Comparison of ENCODE assay signal across 15 mouse cellular contexts in genomic region chr4:98348580-98348979, GRCm38 (mm10).
"Had no signal": no experiment of that assay in that cellular context is flagged by ENCODE, and none has a peak within 500 bp of the region (broad histone marks: within the 10 kb centered on the region; RNA-seq: fewer than 3 reads in every experiment).

No protein-coding gene starts in this region.

- H3K4me1 ChIP-seq: limb, embryonic 13.5 days; liver, embryonic 12.5 days; midbrain, embryonic 12.5 days had no signal

- ATAC-seq: liver, embryonic 12.5 days; midbrain, embryonic 16.5 days had no signal

- H3K36me3 ChIP-seq: liver, embryonic 12.5 days; midbrain, embryonic 12.5 days had no signal

- H3K4me3 ChIP-seq: layer of hippocampus, adult 2 months; limb, embryonic 13.5 days; liver, embryonic 12.5 days; midbrain, embryonic 12.5 days had no signal

- H3K9ac ChIP-seq: limb, embryonic 13.5 days; liver, embryonic 12.5 days; midbrain, embryonic 12.5 days had no signal

- H3K9me3 ChIP-seq: liver, embryonic 12.5 days; midbrain, embryonic 12.5 days had no signal

- H3K27me3 ChIP-seq: limb, embryonic 13.5 days; liver, embryonic 12.5 days; midbrain, embryonic 12.5 days had no signal

- H3K4me2 ChIP-seq: limb, embryonic 13.5 days; liver, embryonic 12.5 days; midbrain, embryonic 12.5 days had no signal

- H3K27ac ChIP-seq: kidney, postnatal 0 days; layer of hippocampus, adult 2 months; limb, embryonic 13.5 days; liver, embryonic 12.5 days; midbrain, embryonic 12.5 days had no signal

- DNase-seq: kidney, adult 11 months; kidney, adult 9 months; kidney, postnatal 36 days; left cerebral cortex, postnatal 4 days; lung, postnatal 4 days; right cerebral cortex, adult 18-20 months; right cerebral cortex, postnatal 25 days; thymus, adult 18-20 months; thymus, postnatal 14 days had no signal
